25 mouse cellular contexts compared by ENCODE assay signal in the genomic region with DNA sequence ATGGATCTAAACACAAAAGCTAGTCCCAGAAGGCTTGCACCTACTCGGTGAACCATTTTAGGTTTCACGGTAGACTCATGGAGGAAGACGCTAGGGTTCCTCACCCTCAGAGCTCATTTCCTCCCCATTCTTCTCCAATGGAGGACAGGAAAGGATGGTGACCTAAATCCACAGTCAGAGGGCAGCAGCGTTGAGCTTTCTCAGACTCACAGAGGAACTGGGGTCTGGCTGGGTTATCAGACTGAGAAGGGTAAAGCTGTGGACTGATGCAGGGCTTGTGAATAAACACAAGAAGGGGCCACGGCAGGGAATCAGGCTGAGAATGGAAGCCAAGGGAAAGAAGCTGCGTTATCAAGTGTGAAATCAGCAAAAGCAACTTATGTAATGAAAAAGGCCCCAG. TPM values are rescaled to one million over a fixed set of nuclear protein-coding genes. Genes with fewer than 3 reads are reported as not detected.
A peak's percentile ranks its signal among the peaks of the same experiment; 100 is the strongest.
DNase-seq lines count a peak whose midpoint lies in the region; ATAC-seq lines count a peak whose summit lies in the region.
"Had no signal": no experiment of that assay in that cellular context is flagged by ENCODE, and none has a peak within 500 bp of the region (broad histone marks: within the 10 kb centered on the region; RNA-seq: fewer than 3 reads in every experiment).

No protein-coding gene starts in this region.

- WGBS in forebrain, embryonic 11.5 days, result 88% methylated on average over 6 of the region's 6 CpGs
- WGBS in forebrain, embryonic 15.5 days, result 85% methylated on average over 6 of the region's 6 CpGs
- WGBS in heart, embryonic 16.5 days, result 65% methylated on average over 6 of the region's 6 CpGs
- 69% methylated on average over 6 of the region's 6 CpGs for WGBS in kidney, embryonic 16.5 days

- no peaks in the 10 kb centered on the region; the same call in 1 of the 2 replicates for H3K36me3 ChIP-seq in forebrain, embryonic 11.5 days (ENCODE audit: control insufficient read depth, insufficient read depth, low read length)
- peaks cover 15% of the 10 kb centered on the region; the same call in 1 of the 2 replicates for H3K36me3 ChIP-seq in forebrain, embryonic 15.5 days
- H3K36me3 ChIP-seq in heart, embryonic 16.5 days (ENCODE audit: control insufficient read depth, insufficient read depth), result peaks cover 10% of the 10 kb centered on the region
- peaks cover 16% of the 10 kb centered on the region; the same call in 1 of the 2 replicates for H3K36me3 ChIP-seq in kidney, embryonic 16.5 days (ENCODE audit: insufficient read depth, low read length)
- H3K36me3 ChIP-seq: midbrain, embryonic 15.5 days had no signal

- H3K27ac ChIP-seq in forebrain, embryonic 11.5 days (ENCODE audit: low read depth, low read length), result no peak overlapping the region
- H3K27ac ChIP-seq in forebrain, embryonic 15.5 days (replicated peaks), result no peak overlapping the region
- no peak overlapping the region for H3K27ac ChIP-seq in heart, embryonic 16.5 days (ENCODE audit: low read length)
- no peak overlapping the region for H3K27ac ChIP-seq in kidney, embryonic 16.5 days (ENCODE audit: low read length)
- H3K27ac ChIP-seq: forebrain, embryonic 12.5 days; heart, embryonic 13.5 days; liver, embryonic 14.5 days; lung, embryonic 15.5 days; midbrain, embryonic 10.5 days; midbrain, embryonic 15.5 days; neural tube, embryonic 15.5 days had no signal

- no peaks in the 10 kb centered on the region for H3K4me1 ChIP-seq in forebrain, embryonic 11.5 days (replicated peaks; ENCODE audit: control insufficient read depth, insufficient read depth, low read length)
- H3K4me1 ChIP-seq in forebrain, embryonic 15.5 days, result no peaks in the 10 kb centered on the region
- peaks cover 18% of the 10 kb centered on the region for H3K4me1 ChIP-seq in heart, embryonic 16.5 days (ENCODE audit: control insufficient read depth, insufficient read depth, low read length)
- peaks cover 5% of the 10 kb centered on the region; the same call in 1 of the 2 replicates for H3K4me1 ChIP-seq in kidney, embryonic 16.5 days (ENCODE audit: insufficient read depth, low read length)
- H3K4me1 ChIP-seq: forebrain, embryonic 12.5 days; lung, embryonic 15.5 days; midbrain, embryonic 10.5 days; midbrain, embryonic 15.5 days; neural tube, embryonic 15.5 days had no signal

- no peak overlapping the region for H3K4me3 ChIP-seq in forebrain, embryonic 11.5 days (ENCODE audit: low read depth, low read length)
- no peak overlapping the region for H3K4me3 ChIP-seq in forebrain, embryonic 15.5 days
- H3K4me3 ChIP-seq in heart, embryonic 16.5 days (ENCODE audit: low read length), result no peak overlapping the region
- H3K4me3 ChIP-seq in kidney, embryonic 16.5 days (ENCODE audit: low read length), result no peak overlapping the region
- H3K4me3 ChIP-seq: erythroblast, embryonic 14.5 days; forebrain, embryonic 12.5 days; heart, embryonic 13.5 days; lung, embryonic 15.5 days; midbrain, embryonic 10.5 days; midbrain, embryonic 15.5 days; neural tube, embryonic 15.5 days had no signal

- no peak for ATAC-seq in forebrain, embryonic 11.5 days (replicated peaks; ENCODE audit: low FRiP score)
- ATAC-seq in forebrain, embryonic 15.5 days (replicated peaks), result no peak
- ATAC-seq in heart, embryonic 16.5 days (replicated peaks; ENCODE audit: extremely low read depth, insufficient read depth, low FRiP score), result peak; percentile 39; the same call in 1 of the 2 replicates
- no peak for ATAC-seq in kidney, embryonic 16.5 days (ENCODE audit: low FRiP score, low TSS enrichment)
- ATAC-seq: hindbrain, embryonic 16.5 days; midbrain, embryonic 15.5 days; Patski had no signal

- H3K27me3 ChIP-seq in forebrain, embryonic 11.5 days (ENCODE audit: control insufficient read depth, insufficient read depth, low read length), result no peaks in the 10 kb centered on the region
- no peaks in the 10 kb centered on the region for H3K27me3 ChIP-seq in forebrain, embryonic 15.5 days
- no peaks in the 10 kb centered on the region for H3K27me3 ChIP-seq in heart, embryonic 16.5 days (ENCODE audit: control insufficient read depth, insufficient read depth, low read length)
- H3K27me3 ChIP-seq in kidney, embryonic 16.5 days (ENCODE audit: insufficient read depth, low read length), result no peaks in the 10 kb centered on the region
- H3K27me3 ChIP-seq: forebrain, embryonic 12.5 days; heart, embryonic 13.5 days; lung, embryonic 15.5 days; midbrain, embryonic 15.5 days; neural tube, embryonic 15.5 days; Patski had no signal

- no peak overlapping the region for H3K4me2 ChIP-seq in forebrain, embryonic 11.5 days (ENCODE audit: low read depth, low read length, severe bottlenecking)
- H3K4me2 ChIP-seq in forebrain, embryonic 15.5 days (replicated peaks), result no peak overlapping the region
- no peak overlapping the region for H3K4me2 ChIP-seq in heart, embryonic 16.5 days (ENCODE audit: low read depth, low read length)
- H3K4me2 ChIP-seq in kidney, embryonic 16.5 days (replicated peaks; ENCODE audit: low read depth, low read length), result no peak overlapping the region
- H3K4me2 ChIP-seq: forebrain, embryonic 12.5 days; heart, embryonic 13.5 days; lung, embryonic 15.5 days; midbrain, embryonic 15.5 days; neural tube, embryonic 15.5 days had no signal

- no peaks in the 10 kb centered on the region for H3K9me3 ChIP-seq in forebrain, embryonic 11.5 days (ENCODE audit: control insufficient read depth, low read length)
- H3K9me3 ChIP-seq in forebrain, embryonic 15.5 days, result no peaks in the 10 kb centered on the region
- no peaks in the 10 kb centered on the region for H3K9me3 ChIP-seq in heart, embryonic 16.5 days (replicated peaks; ENCODE audit: control insufficient read depth, low read length)
- no peaks in the 10 kb centered on the region for H3K9me3 ChIP-seq in kidney, embryonic 16.5 days (ENCODE audit: low read length)
- H3K9me3 ChIP-seq: forebrain, embryonic 12.5 days; heart, embryonic 13.5 days; lung, embryonic 15.5 days; midbrain, embryonic 10.5 days; midbrain, embryonic 15.5 days; neural tube, embryonic 15.5 days had no signal

- intact Hi-C loops in heart, postnatal 10 days (cut with DNase I), result no loop called here

- DNase-seq in forebrain, embryonic 11.5 days (ENCODE audit: low spot score), result peak; percentile 13
- DNase-seq in heart, postnatal 10 days, result no peak
- peak; percentile 25 for DNase-seq in kidney, adult 9 months
- peak; percentile 25 to 27 for DNase-seq in kidney, postnatal 36 days
- DNase-seq: cerebellum, adult 2 months; cerebellum, postnatal 14 days; gastrocnemius, postnatal 10 days; layer of hippocampus, postnatal 36 days; left cerebral cortex, postnatal 4 days; retina, postnatal 1 day; right cerebral cortex, postnatal 14 days; thymus, postnatal 4 days had no signal

- H3K9ac ChIP-seq in forebrain, embryonic 11.5 days (ENCODE audit: low read length), result no peak overlapping the region
- H3K9ac ChIP-seq in forebrain, embryonic 15.5 days (replicated peaks), result no peak overlapping the region
- no peak overlapping the region for H3K9ac ChIP-seq in heart, embryonic 16.5 days (ENCODE audit: low read length)
- no peak overlapping the region for H3K9ac ChIP-seq in kidney, embryonic 16.5 days (replicated peaks; ENCODE audit: low read length)
- H3K9ac ChIP-seq: forebrain, embryonic 12.5 days; heart, embryonic 13.5 days; liver, embryonic 14.5 days; lung, embryonic 15.5 days; midbrain, embryonic 15.5 days; neural tube, embryonic 15.5 days had no signal

RNA-seq across cellular contexts. Expression of a gene that starts 29.3 kb away (rescaled TPM):
- 25.4 and 25.9 TPM in 2 replicates for polyA plus RNA-seq in forebrain, embryonic 11.5 days (2014; fragmentation: Nextera tagmentation; extraction: Ambion mirVana)
- 17.8 and 20.7 TPM in 2 replicates for polyA plus RNA-seq in forebrain, embryonic 15.5 days (2015; fragmentation: Nextera tagmentation; extraction: Ambion mirVana)
- 13.6 and 14.4 TPM in 2 replicates for polyA plus RNA-seq in heart, embryonic 16.5 days (2015; fragmentation: Nextera tagmentation; extraction: Ambion mirVana)
- total RNA-seq in heart, postnatal 10 days (2021), result 10 to 100 TPM; 26.0 to 30.5 TPM
- 20.5 and 22.1 TPM in 2 replicates for polyA plus RNA-seq in kidney, embryonic 16.5 days (2015; fragmentation: Nextera tagmentation; extraction: Ambion mirVana)

Comparison
In these comparisons a context has a peak if more than half of its experiments do, and no peak if none do; other contexts are left out.
1. DNase-seq: peak in forebrain, embryonic 11.5 days (single experiment), kidney, adult 9 months (single experiment) and kidney, postnatal 36 days (2 of 2); none in heart, postnatal 10 days (0 of 2).